Mouse (Mus musculus): Measurements from ENCODE around the gene Hopx. TPM values are rescaled to one million over a fixed set of nuclear protein-coding genes. Genes with fewer than 3 reads are reported as not detected.

The Hopx gene
- polyA plus RNA-seq, 1 experiment: 58.4 TPM

DNA sequence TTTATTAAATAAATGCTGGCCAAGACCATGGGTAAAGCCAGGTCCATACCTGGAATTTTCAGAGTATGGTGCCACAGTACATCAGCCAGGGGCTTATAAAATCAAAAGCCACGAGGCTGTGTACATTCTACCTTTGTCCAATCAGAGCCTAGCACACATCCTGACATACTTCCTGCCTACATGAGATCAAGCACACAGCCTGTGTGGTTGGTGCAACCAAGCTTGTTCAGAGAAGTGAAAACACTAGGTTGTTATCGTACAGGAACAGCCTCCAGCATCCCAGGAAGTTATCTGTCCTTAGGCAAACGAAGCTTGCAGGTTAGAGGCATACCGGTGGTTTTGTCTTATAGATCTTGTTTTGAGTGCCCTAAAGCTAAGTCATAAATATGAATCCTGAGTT lies 19.5 kb upstream of the Hopx start:
- DNase-seq (ENCODE audit: low read depth, low spot score): no peak
- WGBS: 61% methylated on average over 4 of the region's 4 CpGs

DNA sequence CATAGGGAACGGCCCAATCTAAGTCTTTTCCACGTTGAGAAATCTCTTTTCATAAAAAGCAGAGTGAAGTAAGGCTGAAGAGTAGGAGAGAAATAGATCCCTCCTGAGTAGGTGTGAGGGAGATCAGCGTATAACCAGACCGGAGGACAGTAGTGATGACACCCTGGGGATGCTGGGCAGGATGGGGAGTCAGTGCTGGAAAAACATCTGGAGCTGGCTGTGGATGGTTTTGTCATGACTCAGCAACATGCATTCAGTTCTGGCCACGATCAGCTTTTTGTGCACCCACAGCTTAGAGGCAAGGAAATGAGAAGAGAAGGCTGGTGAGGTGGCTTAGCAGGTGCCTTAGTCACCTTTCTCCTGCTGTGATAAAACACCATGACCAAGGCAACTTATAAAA lies 19.0 kb upstream of the Hopx start:
- DNase-seq (ENCODE audit: low read depth, low spot score): no peak
- WGBS: 70% methylated on average over 5 of the region's 5 CpGs

DNA sequence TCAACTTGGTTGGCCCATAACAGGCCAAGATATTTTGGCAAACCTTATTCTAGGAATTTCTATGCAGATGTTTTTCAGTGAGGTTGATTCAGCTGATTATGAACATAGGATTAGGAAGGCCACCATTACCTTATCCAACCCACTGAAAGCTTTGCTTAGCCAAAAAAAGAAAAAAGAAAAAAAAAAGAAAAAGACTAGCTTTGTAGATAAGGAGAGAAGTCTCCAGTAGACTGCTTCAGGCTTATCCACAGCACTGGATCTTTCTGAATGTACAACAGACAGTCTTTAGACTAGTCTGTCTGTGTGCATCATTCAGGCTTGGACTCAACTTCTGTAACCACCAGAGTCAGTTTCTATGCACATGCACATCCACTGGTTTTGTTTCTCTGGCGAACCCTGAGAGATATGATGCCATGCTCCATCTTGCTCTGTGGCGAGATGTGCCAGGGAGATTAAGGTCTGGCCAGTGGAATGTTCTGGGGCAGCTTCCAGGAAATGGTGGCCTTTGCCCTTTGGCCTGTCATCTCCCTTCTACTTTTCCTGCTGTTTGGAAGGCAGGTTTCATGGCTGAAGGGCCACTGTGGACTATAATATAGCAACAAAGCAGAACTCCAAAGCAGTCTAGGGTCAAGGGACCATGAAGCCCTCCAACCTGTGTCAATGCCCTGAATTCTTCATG lies 17.7 kb upstream of the Hopx start:
- no peak for DNase-seq (ENCODE audit: low read depth, low spot score)
- WGBS: 78% methylated on average over 2 of the region's 2 CpGs

DNA sequence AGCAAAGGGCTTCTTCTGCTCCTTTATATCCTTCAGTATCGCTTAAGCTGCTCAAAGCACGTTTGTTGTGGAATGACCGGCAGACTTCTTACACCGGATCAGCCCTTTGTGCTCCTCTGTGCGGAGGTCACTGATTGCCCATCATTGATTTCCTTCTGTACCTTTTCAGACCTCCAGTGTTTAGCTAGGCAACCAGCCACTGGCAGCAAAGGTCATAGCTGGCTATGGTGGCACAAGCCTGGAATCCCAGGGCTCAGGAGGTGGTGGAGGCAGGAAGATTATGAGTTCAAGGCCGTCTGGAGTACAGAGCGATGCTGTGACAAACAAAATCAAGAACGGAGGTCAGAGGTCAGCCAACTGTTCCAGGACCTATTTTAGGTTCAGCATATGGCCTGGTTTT lies 17.0 kb upstream of the Hopx start:
- DNase-seq (ENCODE audit: low read depth, low spot score): no peak
- WGBS: 93% methylated on average over 8 of the region's 8 CpGs

DNA sequence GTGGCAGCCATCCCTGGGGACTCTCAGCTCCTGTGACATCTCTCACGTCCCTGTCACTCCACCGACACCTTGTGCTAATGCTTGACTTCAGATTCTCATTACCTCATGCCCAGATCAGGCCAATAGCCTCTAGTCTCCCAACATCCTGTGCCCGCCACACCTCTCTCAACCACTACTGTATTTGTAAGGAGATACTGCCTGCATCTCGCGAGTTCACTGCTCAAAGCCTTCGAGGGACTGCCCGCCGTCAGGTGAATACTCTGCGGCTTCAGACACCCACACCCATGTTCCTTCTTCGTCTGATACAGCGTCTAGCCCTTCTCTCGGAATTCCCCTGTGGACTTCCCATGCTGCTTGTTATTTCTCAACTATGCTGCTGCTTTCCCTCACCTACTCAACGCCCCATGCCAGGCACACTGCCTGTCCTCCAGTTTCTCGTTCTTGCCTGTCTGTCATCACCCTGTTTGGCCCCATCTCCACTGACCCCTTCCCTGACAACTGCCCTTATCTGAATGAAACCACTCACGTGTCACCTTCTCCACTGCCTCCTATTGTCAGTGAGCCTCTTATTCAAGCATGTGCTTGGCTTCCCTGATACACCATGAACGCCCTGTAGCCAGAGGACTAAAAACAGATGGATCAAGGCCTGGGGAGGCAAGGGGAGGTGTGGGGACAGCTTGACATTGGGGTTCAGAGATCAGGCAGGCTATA lies 15.5 kb upstream of the Hopx start:
- WGBS: 82% methylated on average over 16 of the region's 16 CpGs
- no peak for DNase-seq (ENCODE audit: low read depth, low spot score)

DNA sequence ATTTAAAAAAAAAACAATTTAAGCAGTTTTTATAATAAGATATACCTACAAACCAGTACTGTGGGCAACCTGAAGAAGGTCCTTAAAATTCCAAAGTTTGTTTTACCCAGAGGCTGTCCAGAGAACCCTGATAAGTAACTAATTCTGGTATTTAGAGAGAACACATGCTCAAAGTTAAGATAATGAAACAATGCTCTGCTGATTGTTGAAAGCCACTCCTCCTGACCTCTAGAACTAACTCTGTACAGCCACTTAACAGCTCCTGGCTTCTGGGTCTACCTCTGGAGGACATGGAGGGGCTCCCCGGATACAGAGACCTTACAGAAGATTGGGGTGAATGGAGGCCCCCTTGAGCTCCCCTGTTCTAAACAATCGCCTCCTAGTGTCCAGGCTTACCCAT lies 15.0 kb upstream of the Hopx start:
- DNase-seq (ENCODE audit: low read depth, low spot score): no peak
- 81% methylated on average over 2 of the region's 2 CpGs for WGBS

DNA sequence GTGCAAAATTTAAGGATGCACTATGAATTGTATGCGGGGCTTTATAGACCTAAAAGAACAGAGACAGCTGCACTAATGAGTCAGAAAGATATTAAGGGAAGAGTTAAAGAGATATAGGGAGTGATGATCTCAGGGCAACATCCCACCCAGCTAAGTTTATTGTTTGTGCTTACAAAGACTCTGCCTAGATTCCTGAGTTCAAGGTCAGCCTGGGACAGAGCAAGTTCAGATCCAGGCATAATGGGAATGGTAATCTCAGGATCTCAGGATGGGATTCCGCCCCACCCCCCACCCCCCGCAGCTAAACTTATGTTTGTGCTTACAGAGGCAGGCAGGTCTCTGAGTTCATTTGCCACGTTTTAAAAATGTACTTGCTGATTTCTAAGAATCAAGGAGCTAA lies 13.9 kb upstream of the Hopx start:
- no peak for DNase-seq (ENCODE audit: low read depth, low spot score)
- 87% methylated on average over 4 of the region's 4 CpGs for WGBS

DNA sequence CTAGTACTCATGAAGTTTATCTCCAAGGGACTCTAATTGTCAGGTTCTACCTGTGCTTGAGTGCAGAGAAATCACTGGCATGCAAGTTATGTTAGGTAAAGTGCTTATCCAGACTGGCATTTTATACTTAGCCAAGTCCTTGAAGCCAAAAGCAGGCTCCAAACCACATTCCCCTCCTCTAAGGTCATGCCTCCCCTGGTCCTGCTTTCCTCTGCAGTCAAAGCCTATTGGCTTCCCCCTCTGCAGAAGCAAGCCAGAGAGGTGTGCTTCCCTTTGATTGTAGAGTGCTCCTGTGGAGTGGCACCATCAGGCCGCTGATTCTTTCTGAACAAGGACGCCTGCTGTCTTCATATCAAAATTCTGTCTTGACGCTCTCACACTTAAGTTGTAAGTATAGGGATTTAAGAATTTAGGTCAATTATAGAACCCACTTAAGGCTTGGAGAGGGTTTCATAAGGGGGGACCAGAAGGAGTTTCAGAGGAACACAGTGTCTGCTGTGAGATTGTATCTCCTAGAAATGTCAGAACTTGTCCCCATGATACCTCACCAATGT lies 11.6 kb upstream of the Hopx start:
- WGBS: 95% methylated on average over 3 of the region's 3 CpGs
- DNase-seq (ENCODE audit: low read depth, low spot score): no peak

DNA sequence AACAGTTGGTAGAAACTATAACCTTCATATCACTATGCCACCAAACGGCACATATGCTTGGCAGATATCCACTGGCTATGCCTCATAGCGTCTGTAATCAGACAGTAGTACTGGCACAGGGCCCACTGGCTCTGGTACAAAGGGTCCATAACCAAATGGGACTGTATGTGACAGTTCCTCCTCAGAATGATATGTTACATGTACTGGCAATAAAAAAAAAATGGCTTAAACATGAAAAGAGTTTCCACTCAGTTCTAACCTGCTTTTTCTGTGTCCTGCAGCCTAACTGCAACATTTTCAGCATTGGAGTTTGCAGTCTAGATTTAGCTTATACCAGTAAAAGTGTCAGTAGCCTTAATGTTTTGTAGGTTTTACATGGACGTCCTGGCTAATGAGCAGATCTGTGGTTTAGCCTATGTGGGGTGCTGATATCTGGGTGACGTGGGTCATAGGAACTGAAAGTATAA lies 9.9 kb upstream of the Hopx start:
- 40% methylated on average over 4 of the region's 4 CpGs for WGBS
- DNase-seq (ENCODE audit: low read depth, low spot score): no peak

DNA sequence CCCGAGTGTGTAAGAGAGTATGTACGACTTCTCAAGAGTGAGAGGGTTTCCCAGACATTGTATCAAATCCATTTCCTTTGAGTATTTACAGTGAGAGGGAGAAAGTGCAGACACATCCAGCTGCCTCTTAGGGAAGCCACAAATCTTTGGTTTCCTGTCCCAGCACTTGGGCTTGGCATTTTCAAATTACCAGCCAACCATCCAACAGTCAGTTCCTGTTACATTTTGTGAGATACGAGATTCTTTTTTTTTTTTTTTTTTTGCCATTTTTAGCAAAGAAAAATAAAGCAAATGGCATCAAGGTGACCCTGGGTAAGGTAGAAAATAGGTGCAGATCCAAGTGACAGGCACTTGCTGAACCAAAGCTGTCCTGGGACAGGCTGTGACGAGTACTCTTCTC lies 9.2 kb upstream of the Hopx start:
- 54% methylated on average over 4 of the region's 4 CpGs for WGBS
- no peak for DNase-seq (ENCODE audit: low read depth, low spot score)

DNA sequence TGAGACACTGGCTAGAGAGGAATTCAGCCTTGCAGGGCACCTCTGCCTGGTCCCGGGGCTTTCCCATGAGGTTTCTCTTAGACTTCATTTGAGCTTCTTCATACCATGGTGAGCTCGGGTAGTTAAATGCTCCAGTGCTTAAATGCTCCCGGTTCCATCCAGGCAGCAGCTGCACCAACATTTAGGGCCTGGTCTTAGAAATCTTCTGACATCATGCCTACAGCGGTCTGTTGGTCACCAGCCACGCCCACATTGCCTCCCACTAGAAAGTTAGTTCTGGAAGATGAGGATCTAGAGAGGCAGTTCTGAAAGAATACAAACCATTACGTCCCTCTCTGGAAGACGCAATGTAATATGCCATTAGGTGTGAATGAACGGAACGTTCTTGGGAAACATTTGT lies 8.7 kb upstream of the Hopx start:
- no peak for DNase-seq (ENCODE audit: low read depth, low spot score)
- 71% methylated on average over 9 of the region's 9 CpGs for WGBS

DNA sequence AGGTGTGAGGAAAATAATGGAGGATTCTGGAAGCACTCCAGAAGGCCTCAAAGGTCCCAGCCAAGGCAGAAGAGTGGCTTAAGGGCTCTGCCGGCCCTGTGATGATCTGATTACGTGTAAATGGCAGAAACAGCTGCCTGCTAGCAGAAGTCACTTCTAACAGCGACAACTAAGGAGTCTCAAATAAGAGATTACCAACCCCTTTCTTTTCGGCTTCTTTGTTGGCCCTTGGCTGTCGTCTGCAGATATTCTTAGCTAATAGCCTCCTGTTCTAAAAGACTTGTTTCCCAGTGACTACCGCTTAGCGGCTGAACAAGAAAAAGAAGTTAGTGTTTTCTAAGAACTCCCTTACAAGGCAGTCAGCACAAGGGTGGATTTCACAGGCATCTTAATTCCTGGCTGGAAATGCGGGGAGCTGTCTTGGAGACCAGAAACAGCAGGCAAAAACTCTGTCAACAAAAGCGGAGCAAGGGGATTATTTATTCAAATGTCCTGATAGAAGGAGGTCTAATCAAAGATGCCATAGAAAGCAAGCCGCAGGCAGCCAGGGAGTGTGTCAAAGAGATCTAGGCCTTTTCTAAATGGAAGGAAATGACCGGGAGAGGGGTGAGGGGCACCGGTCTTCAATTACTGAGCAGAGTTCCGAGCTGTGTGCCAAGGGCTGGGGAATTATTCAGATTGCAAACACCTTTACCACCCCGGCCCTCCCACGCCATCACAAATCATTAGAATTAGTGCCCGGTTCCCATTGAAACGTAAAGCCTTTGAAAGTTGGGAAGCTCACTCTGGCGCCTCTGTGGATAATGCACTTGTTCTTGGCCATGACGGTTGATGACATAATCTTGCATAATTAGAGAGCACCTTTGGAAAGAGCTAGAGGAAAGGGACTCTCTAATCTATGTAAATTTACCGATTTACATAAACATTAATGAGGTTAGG lies 7.6 kb upstream of the Hopx start:
- 77% methylated on average over 20 of the region's 20 CpGs for WGBS
- no peak for DNase-seq (ENCODE audit: low read depth, low spot score)

DNA sequence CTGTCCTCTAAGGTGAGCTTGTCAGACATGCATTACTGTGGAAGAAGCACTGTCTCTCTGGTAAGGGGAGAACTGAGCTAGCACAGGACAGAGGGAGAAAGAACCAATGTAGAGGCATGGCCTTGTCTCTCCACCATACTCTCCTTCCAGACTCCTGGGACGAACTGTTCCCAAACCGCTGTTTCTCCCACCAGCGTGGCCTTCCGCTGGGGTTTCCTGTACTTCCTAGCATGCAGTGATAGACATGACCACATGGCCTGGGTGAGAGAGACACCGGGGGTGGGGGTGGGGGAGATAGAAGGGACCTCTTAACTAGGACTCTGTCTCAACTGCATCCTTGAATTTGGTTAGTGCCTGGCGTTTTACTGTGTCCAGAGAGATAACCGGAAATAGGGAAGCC lies 5.8 kb upstream of the Hopx start:
- WGBS: 90% methylated on average over 7 of the region's 7 CpGs
- no peak for DNase-seq (ENCODE audit: low read depth, low spot score)

DNA sequence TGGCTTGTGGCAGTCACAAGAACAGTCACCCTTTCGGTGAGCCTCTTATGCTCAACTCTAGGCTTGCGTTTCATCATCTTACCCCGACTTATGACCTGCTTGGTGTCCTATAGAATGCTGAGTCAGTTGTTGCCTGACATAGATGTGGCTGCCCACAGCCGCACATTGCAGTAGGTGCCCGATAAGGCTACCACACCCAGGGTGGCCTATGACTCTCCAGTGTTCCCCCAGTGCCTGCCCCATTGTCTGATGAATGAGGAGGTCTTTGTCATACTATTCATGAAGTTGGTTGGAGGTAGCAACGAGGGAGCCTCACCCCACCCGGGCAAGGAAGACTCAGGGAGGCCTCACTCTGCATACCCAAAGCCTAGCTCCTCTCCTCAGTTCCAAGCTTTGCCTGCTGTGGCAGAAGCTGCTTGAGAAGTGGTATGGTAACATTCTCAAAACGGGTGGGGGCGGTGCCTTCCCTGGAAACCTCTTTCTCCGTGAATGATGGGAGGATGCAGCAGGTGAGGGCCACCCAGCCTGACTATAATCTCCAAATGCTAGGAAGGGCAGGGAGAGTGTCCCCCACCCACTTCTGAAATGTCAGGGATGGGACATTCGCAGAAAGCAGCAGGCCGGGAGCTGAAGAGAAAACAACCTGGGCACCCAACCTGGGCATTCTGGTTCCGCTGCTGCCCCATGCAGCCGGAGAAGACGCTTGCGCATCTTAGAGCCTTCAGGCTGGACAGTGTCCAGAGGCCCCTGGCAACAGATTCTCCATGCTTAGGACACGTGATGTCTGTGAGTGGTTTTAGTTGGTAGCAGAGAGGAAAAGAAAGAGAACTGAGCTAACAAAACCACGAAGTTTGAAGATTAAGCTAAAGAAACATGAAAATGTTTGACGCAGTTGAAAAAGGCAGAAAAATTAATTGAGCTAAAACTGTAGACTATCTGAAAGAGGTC lies 4.8 kb upstream of the Hopx start:
- DNase-seq (ENCODE audit: low read depth, low spot score): no peak
- 82% methylated on average over 19 of the region's 19 CpGs for WGBS

DNA sequence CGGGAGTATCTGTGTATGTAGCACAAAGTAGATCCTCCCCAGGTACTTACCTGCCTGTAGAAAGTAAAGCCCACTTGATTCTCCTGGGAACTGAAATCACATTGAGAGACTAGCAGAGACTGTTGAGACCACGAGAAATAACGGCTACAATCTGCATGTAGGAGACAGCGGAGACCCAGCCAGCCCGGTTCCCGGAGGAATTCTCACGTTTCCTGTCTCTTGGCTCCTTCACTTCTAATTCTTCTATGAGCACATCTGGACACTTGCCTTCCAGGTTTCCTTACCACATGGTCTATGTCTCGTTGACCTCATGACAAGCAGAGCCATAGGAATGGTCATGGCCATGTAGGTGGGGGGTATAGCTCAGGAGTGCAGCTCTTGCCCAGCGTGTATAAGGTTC lies 811 bp upstream of the Hopx start:
- WGBS: 85% methylated on average over 9 of the region's 9 CpGs
- DNase-seq (ENCODE audit: low read depth, low spot score): no peak

DNA sequence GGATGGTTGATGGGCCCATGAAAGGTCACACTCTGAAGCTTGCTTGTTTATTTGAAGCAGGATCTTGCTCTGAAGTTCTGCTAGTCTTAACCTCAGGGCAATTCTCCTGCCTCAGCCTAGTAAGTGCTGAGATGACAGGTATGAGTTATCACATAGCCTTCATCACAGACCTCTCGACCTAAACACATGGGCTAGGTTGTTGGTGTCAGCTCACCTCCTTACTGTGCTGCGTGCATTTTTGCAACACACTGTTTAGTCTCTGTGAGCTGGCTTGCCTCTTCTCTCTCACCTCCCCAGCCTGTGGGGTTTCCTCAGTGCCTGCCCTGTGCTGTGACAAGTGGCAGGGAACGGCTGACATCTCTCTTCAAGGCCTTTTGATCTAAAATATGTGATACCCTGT lies 1.1 kb downstream of the Hopx start:
- 61% methylated on average over 3 of the region's 3 CpGs for WGBS
- DNase-seq (ENCODE audit: low read depth, low spot score): no peak

DNA sequence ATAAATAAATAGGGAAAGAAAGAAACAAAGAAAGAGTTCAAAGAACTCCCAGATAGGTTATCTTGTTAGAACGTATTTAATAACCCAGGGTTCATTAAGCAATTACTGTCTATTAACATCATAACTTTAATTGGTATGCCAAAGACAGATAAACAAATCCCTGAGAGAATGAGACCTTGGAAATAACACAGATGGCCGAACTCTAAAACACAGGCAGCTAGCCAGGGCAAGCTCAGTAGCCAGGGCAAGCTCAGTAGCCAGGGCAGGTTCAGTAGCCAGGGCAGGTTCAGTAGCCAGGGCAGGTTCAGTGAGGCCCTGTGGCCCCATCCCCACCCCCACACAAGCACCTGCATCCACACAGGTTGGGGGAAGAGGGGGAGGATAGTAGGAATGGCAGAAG lies 2.9 kb downstream of the Hopx start:
- WGBS: 32% methylated on average over 2 of the region's 2 CpGs
- no peak for DNase-seq (ENCODE audit: low read depth, low spot score)

DNA sequence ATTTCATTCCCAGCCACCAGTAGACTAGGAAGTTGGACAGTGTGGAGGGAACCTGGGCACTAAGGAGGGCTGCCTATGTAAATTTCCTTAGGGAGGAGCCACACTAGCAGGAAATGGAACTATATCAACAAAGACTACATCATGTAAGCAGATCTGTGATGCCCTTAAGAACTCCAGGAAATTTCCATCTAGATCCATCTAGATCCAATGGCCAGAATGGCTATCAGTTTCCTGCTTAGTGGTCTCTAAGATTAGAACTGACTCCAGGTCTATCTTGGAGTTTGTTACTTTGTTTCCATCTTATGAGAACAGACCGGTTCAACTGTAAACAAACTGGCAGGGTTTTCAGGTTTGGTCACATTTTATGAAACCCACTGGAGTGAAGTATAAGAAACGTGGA lies 5.1 kb downstream of the Hopx start:
- DNase-seq (ENCODE audit: low read depth, low spot score): no peak
- 27% methylated on average over 2 of the region's 2 CpGs for WGBS

DNA sequence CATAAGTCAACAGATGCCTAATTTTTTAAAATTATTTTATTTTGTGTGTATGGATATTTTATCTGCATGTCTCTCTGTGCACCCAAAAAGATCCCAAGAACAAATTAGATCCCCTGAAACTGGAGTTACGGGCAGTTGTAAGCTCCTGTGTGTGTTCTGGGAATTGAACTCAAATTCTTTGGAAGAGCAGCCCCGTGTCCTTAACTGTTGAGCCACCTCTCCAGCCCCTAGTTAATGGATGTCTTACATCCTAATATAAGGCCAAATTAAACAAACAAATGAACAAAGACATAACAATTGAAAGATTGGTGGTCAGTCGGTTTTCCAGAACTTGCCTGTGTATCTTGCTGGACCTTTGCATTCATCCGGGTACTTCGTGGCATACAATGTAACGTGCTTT lies 6.1 kb downstream of the Hopx start:
- DNase-seq (ENCODE audit: low read depth, low spot score): no peak
- WGBS: 91% methylated on average over 6 of the region's 6 CpGs

All from large intestine, adult 2 months (tissue).